Mouse (Mus musculus): ENCODE measurements around the gene Gabrb1. TPM values are rescaled to one million over a fixed set of nuclear protein-coding genes. Genes with fewer than 3 reads are reported as not detected.
"Not testable (repeated sequence)": the region's sequence is repeated elsewhere in the genome, so short reads cannot be mapped to it uniquely, and the experiment has no call there.

Gabrb1 gene
- total RNA-seq, 4 experiments from 2014 or later = 0.09 to 0.28 (median 0.19) TPM

GRCm38 (mm10) chr5:72043226-72044151 lies 385.6 kb downstream of the Gabrb1 start:
- DNase-seq = no peak

- no peak for DNase-seq
Measured at GRCm38 (mm10) chr5:72046261-72046660, 388.3 kb downstream of the Gabrb1 start.

DNA sequence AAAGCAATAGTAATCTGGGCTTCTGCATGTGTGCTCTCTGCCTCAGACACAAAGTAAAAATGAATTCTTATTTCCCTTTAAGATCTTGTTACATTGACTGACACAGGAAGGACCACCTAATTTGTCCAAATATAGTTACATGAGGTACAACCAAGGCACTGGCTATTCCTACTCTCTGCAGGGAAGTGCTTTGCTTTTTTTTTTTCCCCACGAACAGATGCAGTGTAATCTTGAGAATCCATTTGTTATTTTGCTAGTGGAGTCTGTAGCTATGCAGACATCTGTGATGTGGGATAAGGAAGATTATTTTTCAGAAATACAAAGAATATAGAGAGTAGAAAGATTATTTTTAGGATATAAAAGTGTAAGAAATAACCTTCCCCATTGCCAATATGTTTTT lies 406.2 kb downstream of the Gabrb1 start:
- no peak for DNase-seq

GRCm38 (mm10) chr5:72068826-72069225 lies 410.9 kb downstream of the Gabrb1 start:
- no peak for DNase-seq

DNA sequence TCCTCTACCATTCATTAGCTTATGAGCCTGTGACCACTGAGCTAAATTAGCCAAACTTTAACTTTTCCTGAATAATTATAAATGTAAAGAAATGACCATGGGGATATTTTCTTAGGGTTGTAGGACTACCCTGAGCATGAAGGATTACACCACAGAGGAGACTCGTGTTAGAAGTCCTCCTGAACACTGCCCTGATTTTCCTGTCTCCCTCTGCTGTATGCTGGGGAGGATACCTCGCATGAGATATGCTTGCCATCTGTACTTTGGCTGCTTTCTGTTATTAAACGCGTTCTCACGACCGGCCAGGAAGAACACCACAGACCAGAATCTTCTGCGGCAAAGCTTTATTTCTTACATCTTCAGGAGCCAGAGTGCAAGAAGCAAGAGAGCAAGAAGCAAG lies 411.5 kb downstream of the Gabrb1 start:
- DNase-seq = not testable (repeated sequence)

DNA sequence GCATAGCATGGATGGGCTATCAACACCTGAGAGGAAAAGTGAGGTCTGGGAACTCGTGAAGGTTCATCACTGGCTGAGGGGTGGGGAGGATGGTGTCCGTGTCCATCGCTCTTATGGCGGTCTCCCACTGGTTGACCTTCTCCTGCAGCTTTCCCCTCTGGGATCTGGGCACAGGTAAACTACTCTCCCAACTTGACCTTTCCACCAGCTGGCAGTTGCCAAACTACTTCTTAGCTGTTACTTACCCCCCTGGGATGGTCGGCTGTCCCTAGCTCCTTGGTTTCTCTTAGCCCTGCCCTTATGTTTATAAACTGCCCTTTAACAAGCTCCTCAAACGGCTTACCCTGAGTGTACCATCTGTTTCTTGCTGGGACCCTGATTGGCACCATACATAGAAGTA lies 418.9 kb downstream of the Gabrb1 start:
- no peak for DNase-seq

DNA sequence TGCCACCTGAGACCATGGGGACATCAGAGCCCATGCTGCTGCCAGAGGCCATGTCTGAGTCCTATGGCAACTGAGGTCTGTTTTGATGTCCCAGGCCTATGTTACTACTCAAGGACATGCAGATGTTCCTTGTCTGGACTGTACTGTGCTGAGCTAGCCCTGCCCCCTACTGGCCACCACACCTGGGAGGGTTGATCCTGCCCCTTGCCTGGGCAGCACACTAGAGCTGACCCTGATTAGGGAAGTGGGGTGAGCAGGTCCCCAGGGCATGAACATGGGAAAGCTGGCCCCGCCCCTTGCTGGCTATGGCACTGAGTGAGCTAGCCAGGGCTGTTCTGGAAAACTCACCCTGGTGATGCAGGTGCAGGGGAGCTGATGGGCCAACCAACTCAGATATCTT lies 428.6 kb downstream of the Gabrb1 start:
- no peak for DNase-seq

DNA sequence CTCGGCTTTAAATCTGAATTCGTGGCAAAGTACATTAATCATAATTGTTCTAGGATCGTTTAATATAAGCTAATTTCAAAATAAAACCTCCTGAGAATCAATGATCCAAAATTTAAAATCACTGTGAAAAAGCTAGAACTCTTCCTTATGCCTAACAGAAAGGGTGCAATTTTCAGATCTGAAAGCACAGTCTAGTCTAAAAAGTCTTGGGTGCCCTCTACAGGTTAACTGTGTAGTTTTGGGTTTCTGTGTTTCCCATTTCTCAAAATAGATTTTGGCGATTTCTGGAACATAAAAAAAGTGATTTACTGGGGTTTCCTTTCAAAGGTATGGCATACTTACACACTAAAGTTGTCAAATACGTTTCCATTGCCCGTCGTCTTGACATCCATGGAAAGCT lies 436.7 kb downstream of the Gabrb1 start:
- no peak for DNase-seq

DNA sequence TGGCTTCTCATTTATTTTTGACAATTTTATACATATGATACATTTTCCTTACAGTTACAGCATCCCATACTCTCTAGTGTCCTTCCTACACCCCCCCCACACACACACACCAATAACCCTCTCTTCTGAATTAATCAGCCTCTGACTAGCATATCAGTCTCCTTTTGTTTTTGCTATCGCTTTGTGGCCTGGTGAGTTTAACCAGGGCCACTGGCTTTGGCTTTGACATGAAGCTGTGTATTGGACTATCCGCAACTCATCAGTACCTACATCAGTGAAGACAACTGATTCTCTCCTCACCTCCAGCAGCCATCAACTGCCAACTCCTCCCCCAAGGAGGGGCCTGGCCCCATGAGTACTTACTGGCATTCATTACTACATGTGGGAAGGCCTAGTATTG lies 437.1 kb downstream of the Gabrb1 start:
- no peak for DNase-seq

DNA sequence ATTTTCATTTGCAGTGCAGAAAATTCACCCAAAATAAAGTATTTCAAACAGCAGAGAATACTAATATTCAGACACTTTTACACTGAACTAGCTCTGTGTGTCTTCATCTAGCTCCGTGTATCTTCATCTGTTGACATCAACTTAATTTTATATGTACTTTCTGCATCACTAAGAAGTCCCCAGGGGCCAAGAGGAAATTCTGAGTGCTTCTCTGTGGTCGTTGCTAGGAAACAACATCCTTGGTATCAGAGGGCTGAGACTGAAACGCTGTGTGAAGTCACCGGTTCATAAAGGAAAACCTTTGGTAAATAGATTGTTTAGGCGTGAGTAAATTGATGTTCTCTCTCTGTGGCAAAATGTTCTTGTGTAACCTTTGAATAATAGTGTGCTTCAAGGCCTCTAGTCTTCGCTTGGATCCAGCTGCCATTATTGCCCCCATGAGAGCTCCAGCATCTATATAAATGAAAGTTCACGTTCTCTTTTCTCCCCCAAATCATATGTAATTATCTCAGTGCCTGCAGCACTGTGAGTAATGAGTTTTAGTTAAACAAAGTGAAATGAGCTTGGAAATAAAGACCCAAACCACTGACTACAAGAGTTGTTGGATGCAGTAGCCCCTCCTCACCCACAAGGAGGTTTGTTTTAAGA lies 446.5 kb downstream of the Gabrb1 start:
- no peak for DNase-seq

- no peak for DNase-seq
Measured at GRCm38 (mm10) chr5:72122414-72123037, 464.6 kb downstream of the Gabrb1 start.

DNA sequence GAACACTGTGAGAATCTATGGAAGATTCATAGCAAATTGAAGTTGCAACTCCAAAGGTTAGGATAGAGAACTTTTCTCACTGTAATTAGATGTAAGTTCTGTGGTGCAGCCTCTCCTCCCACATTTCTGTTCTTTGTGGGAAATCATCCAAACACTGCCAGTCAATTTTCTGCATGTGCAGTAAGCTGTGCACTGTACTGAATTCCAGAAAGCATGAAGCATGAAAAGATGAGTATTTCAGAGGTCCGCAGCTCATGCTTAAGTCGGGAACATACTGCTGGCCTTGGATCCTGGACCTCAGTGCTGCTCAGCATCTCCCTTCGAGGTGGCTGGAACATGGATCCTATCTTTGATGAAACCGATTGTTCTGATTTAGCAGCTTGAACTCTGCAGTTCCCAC lies 468.8 kb downstream of the Gabrb1 start:
- DNase-seq = no peak

- no peak for DNase-seq
Measured at GRCm38 (mm10) chr5:72133906-72134305, 476.0 kb downstream of the Gabrb1 start.

DNA sequence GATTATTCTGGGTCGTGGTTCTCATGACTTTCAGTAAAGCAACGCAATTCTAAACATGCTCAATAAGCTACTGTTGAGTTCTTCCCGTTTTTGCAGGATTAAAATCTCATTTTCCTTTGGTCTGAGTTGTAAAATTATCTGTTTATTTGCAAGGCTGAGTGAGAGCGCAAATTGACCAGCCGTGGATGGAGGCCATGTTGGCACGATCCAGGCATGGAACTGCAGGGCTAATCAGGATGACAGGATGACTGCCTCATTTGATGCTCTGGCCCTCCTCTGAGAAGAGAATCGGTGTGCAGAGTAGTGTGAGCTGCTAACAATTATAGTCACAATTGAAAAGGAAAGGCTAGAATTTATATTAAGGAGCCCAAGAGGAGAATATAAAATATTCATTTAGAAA lies 480.3 kb downstream of the Gabrb1 start:
- DNase-seq = no peak

DNA sequence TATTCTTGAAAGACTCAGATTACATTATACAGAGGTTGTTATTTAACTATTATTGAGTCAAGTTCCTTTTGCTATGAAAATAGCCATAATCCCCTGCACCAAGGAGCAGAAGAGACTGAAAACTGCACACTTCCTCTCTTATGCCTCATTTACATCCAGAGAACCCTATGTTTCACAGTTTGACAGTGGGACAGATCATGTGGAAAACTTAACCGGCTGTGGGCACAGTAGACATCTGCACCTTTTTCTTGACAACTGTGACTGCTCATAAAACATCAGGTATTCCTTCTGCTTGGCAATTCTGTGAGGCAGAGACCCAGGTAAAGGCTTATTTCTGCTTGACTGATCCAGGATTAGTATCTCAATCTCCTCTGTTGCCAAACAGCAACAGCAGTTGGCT lies 481.7 kb downstream of the Gabrb1 start:
- no peak for DNase-seq

DNA sequence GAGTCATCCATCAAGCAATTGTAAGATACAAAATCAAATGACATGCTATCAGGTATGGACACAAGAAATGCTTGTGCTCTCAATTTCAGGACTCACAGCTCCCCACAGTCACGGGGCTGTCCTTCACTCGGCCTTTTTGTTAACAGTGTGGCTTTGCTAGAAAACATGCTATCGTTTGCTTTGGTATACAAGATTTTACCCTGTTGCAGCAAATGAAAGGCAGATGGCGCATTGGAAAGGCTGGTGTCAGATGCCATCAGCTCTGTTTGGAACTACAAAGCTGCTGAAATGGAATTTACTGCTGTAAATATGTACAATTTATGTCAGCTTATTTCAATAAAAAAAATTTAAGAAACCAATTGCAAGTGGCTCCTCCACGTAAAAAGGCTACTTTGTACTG lies 490.8 kb downstream of the Gabrb1 start:
- no peak for DNase-seq

GRCm38 (mm10) chr5:72150870-72151269 lies 493.0 kb downstream of the Gabrb1 start:
- no peak for DNase-seq

DNA sequence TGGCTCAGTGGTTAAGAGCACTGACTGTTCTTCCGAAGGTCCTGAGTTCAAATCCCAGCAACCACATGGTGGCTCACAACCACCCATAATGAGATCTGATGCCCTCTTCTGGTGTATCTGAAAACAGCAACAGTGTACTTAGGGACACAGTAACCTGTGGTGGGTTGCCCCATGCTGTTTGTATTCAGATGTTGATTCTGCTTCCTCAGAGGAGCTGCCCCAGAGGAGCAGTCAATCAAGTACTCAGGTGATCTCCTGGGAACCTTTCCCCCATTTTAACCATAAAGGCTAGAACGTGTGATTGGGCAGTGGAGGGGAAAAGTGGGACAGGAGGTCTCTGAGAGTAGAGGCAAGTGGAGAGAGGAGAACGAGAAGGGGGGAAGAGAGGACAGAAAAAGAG lies 497.8 kb downstream of the Gabrb1 start:
- not testable (repeated sequence) for DNase-seq

DNA sequence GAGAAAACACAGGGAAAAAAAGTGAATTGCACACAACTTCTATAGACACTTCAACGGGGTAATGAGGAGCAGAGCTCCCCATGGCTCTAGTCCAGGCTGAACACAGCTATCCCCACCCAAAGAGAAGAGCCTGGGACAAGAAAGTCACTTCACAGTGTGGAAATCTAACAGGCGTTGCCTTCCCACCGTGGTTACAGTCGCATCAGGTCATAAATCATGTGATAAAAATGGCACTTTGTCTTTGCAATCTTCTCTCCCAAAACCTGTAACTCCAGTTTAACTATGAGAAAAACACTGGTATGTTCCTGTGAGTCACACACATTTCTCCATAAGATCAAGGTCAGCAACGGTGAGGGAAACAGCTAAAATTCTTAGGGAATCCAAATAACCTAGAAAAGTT lies 498.7 kb downstream of the Gabrb1 start:
- DNase-seq = no peak

DNA sequence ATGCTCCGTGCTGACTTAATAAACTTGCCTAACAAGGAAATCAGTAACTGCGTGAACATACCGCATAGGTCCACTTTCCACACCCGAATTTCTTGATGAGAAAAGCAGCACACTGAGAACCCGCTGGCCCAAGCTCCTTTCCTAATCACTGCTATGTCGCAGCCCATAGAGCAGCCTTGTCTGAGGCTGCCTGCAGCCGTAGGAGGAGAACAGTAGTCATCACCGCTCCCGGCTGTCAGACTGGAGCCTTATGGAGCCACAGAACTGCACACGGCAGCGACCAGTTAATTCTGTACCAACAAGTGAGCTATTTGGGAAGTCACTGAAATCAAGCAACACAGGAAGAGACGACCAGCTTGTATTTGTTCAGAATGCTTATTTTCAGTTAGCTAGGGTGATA lies 500.8 kb downstream of the Gabrb1 start:
- no peak for DNase-seq

- DNase-seq = no peak
Measured at GRCm38 (mm10) chr5:72159537-72159936, 501.6 kb downstream of the Gabrb1 start.

- DNase-seq = no peak
Measured at GRCm38 (mm10) chr5:72160781-72161485, 503.0 kb downstream of the Gabrb1 start.

- no peak for DNase-seq
Measured at GRCm38 (mm10) chr5:72162855-72163254, 504.9 kb downstream of the Gabrb1 start.

Measured in adrenal gland, adult 8-10 months (tissue).